Mouse (Mus musculus): ENCODE data around the gene Mrpl9. TPM values are rescaled to one million over a fixed set of nuclear protein-coding genes. Genes with fewer than 3 reads are reported as not detected.

Gene Mrpl9
- polyA plus RNA-seq, 1 experiment: 34.0 TPM

- Histone ChIP-seq H3K4me1 (ENCODE audit: control insufficient read depth, insufficient read depth, low read length) (no peaks in the 10 kb centered on the region), H3K27ac (ENCODE audit: insufficient read depth, low read depth, low read length) (no peak overlapping the region), H3K4me3 (ENCODE audit: insufficient read depth, low read length) (no peak overlapping the region)
- TF ChIP-seq CTCF (IDR thresholded peaks at IDR 0.05; ENCODE audit: low read depth, low read length) (no peak), POLR2A (IDR thresholded peaks at IDR 0.05; ENCODE audit: borderline replicate concordance, low read depth, low read length) (no peak)
These were observed 16.7 kb downstream of the Mrpl9 start for GRCm38 (mm10) chr3:94459834-94460233.

GRCm38 (mm10) chr3:94463926-94464578, 20.9 kb downstream of the Mrpl9 start:
- TF ChIP-seq POLR2A (IDR thresholded peaks at IDR 0.05; ENCODE audit: borderline replicate concordance, low read depth, low read length) (no peak), CTCF (IDR thresholded peaks at IDR 0.05; ENCODE audit: low read depth, low read length) (no peak)
- no peak overlapping the region for H3K27ac ChIP-seq (ENCODE audit: insufficient read depth, low read depth, low read length)
- H3K4me1 ChIP-seq (ENCODE audit: control insufficient read depth, insufficient read depth, low read length): peaks cover 4% of the 10 kb centered on the region
- H3K4me3 ChIP-seq (ENCODE audit: insufficient read depth, low read length): no peak overlapping the region

- H3K4me1 ChIP-seq (ENCODE audit: control insufficient read depth, insufficient read depth, low read length): peaks cover 11% of the 10 kb centered on the region
- H3K27ac ChIP-seq (ENCODE audit: insufficient read depth, low read depth, low read length): no peak overlapping the region
- TF ChIP-seq POLR2A (IDR thresholded peaks at IDR 0.05; ENCODE audit: borderline replicate concordance, low read depth, low read length) (no peak), CTCF (IDR thresholded peaks at IDR 0.05; ENCODE audit: low read depth, low read length) (no peak)
- H3K4me3 ChIP-seq (ENCODE audit: insufficient read depth, low read length): no peak overlapping the region
These were observed 22.7 kb downstream of the Mrpl9 start for GRCm38 (mm10) chr3:94465632-94466430.

GRCm38 (mm10) chr3:94468931-94469330, 25.8 kb downstream of the Mrpl9 start:
- peaks cover 11% of the 10 kb centered on the region for H3K4me1 ChIP-seq (ENCODE audit: control insufficient read depth, insufficient read depth, low read length)
- TF ChIP-seq POLR2A (IDR thresholded peaks at IDR 0.05; ENCODE audit: borderline replicate concordance, low read depth, low read length) (no peak), CTCF (IDR thresholded peaks at IDR 0.05; ENCODE audit: low read depth, low read length) (no peak)
- no peak overlapping the region for H3K27ac ChIP-seq (ENCODE audit: insufficient read depth, low read depth, low read length)
- H3K4me3 ChIP-seq (ENCODE audit: insufficient read depth, low read length): no peak overlapping the region

DNA sequence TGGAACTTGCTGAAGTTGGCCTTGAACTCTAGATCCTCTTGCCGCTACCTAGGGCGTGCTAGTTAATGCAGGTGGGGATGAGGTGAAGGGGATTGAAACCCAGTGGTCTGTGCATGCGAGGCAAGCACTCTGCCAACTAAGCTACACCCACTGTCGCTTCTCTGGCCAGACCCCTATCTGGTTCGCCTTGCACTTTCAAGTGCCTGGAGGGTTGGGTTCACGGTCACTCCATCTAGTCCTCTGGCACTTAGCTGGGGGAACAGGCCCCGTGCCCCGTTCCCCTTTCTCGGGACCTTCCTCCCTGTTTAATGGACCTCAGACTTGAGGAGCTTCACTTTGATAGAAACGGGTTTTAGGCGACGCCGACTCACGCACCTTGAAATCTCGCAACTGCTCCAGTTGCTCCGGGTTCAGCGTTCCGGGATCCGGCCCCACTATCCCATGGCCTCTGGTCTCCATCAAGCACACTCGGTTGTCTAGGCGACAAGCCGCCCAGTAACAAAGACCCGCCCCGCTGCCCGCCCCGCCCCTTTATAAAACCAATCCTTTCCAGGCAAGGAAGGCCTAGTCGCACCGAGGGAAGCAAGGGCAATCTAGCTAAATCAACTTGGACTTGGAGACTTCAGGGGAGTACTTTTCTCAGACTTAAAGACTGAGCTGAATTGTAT, 29.5 kb downstream of the Mrpl9 start:
- no peak overlapping the region for H3K4me3 ChIP-seq (ENCODE audit: insufficient read depth, low read length)
- H3K27ac ChIP-seq (ENCODE audit: insufficient read depth, low read depth, low read length): no peak overlapping the region
- TF ChIP-seq CTCF (IDR thresholded peaks at IDR 0.05; ENCODE audit: low read depth, low read length) (no peak), POLR2A (IDR thresholded peaks at IDR 0.05; ENCODE audit: borderline replicate concordance, low read depth, low read length) (no peak)
- peaks cover 35% of the 10 kb centered on the region for H3K4me1 ChIP-seq (ENCODE audit: control insufficient read depth, insufficient read depth, low read length)

- TF ChIP-seq POLR2A (IDR thresholded peaks at IDR 0.05; ENCODE audit: borderline replicate concordance, low read depth, low read length) (no peak), CTCF (IDR thresholded peaks at IDR 0.05; ENCODE audit: low read depth, low read length) (no peak)
- Histone ChIP-seq H3K27ac (ENCODE audit: insufficient read depth, low read depth, low read length) (no peak overlapping the region), H3K4me1 (ENCODE audit: control insufficient read depth, insufficient read depth, low read length) (peaks cover 36% of the 10 kb centered on the region), H3K4me3 (ENCODE audit: insufficient read depth, low read length) (no peak overlapping the region)
These were observed 30.0 kb downstream of the Mrpl9 start for GRCm38 (mm10) chr3:94473115-94473505.

GRCm38 (mm10) chr3:94473567-94474232, 30.6 kb downstream of the Mrpl9 start:
- H3K27ac ChIP-seq (ENCODE audit: insufficient read depth, low read depth, low read length): no peak overlapping the region
- no peak overlapping the region for H3K4me3 ChIP-seq (ENCODE audit: insufficient read depth, low read length)
- H3K4me1 ChIP-seq (ENCODE audit: control insufficient read depth, insufficient read depth, low read length): peaks cover 36% of the 10 kb centered on the region
- no peak for TF ChIP-seq CTCF (IDR thresholded peaks at IDR 0.05; ENCODE audit: low read depth, low read length)
- no peak for TF ChIP-seq POLR2A (IDR thresholded peaks at IDR 0.05; ENCODE audit: borderline replicate concordance, low read depth, low read length)

DNA sequence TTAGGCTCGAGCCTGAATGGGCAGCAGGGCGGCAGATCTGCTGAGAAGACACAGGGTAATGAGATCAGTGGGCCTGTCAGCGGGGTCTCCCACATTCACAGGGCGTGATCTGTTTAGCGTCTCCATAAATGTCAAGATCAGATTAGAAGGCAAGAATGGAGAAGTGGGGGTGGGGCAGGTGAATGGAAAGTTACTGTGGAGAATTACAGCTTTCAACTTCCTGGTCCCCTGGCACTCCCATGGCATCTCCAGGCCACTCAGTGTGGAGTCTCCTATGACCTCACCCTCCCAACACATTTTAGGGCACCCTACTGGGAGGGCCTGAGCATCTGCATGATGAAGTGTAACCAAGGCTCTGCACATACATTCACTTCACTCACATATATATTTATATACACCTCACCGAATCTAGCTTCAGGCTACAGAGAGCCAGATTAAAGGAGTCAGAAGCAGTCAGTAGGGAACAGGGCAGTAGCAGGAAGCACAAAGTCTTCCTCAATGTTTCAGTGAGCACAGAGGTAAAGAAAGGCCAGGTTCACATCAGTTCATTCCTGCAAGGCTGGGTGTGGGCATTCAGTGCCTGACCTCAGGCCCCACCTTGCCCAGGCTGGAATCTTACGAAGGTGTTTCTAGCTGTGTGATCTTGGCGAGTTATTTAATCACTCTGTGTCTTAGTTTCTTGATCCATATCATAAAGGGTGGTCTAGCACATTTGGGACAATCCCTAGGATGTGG, 33.4 kb downstream of the Mrpl9 start:
- H3K4me3 ChIP-seq (ENCODE audit: insufficient read depth, low read length): no peak overlapping the region
- H3K27ac ChIP-seq (ENCODE audit: insufficient read depth, low read depth, low read length): no peak overlapping the region
- no peak for TF ChIP-seq POLR2A (IDR thresholded peaks at IDR 0.05; ENCODE audit: borderline replicate concordance, low read depth, low read length)
- no peak for TF ChIP-seq CTCF (IDR thresholded peaks at IDR 0.05; ENCODE audit: low read depth, low read length)
- H3K4me1 ChIP-seq (ENCODE audit: control insufficient read depth, insufficient read depth, low read length): peaks cover 34% of the 10 kb centered on the region

DNA sequence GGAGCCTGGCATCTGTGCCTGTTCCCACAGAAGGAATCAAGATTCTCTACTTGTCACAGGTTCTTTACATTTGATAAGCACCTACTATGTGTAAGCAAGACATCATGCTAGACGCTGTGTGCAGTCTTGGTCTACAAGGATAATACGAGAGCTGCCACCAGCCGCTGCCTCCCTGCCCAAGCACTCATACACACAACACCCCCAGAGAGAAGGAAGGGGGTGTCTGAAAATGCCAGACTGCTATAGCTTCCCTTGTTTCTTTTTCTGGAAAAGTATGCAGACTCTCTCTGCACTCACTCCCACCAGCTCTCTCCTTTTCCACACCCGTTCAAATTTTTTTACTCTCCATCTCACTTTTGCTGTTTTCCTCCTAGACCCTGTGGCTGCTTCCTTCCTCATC, 34.3 kb downstream of the Mrpl9 start:
- Histone ChIP-seq H3K4me1 (ENCODE audit: control insufficient read depth, insufficient read depth, low read length) (peaks cover 40% of the 10 kb centered on the region), H3K27ac (ENCODE audit: insufficient read depth, low read depth, low read length) (no peak overlapping the region), H3K4me3 (ENCODE audit: insufficient read depth, low read length) (no peak overlapping the region)
- TF ChIP-seq CTCF (IDR thresholded peaks at IDR 0.05; ENCODE audit: low read depth, low read length): no peak
- TF ChIP-seq POLR2A (IDR thresholded peaks at IDR 0.05; ENCODE audit: borderline replicate concordance, low read depth, low read length): no peak

Measured in bone marrow macrophage, adult 2 months (primary cell).